Mouse (Mus musculus) colon, adult 2 months (tissue): Measurements from ENCODE around the gene Cenpn. TPM values are rescaled to one million over a fixed set of nuclear protein-coding genes. Genes with fewer than 3 reads are reported as not detected.

Source experiments
- polyA plus RNA-seq: library from polyadenylated mRNA; depleted of rRNA; stranded (reverse); fragments of >200 nt; gene quantifications from 2 replicates; pipeline ENCODE4 v1.2.3, GENCODE M21; 2012; rRNA removed

Gene Cenpn
- 2.2 and 2.3 TPM in 2 replicates for polyA plus RNA-seq

DNA sequence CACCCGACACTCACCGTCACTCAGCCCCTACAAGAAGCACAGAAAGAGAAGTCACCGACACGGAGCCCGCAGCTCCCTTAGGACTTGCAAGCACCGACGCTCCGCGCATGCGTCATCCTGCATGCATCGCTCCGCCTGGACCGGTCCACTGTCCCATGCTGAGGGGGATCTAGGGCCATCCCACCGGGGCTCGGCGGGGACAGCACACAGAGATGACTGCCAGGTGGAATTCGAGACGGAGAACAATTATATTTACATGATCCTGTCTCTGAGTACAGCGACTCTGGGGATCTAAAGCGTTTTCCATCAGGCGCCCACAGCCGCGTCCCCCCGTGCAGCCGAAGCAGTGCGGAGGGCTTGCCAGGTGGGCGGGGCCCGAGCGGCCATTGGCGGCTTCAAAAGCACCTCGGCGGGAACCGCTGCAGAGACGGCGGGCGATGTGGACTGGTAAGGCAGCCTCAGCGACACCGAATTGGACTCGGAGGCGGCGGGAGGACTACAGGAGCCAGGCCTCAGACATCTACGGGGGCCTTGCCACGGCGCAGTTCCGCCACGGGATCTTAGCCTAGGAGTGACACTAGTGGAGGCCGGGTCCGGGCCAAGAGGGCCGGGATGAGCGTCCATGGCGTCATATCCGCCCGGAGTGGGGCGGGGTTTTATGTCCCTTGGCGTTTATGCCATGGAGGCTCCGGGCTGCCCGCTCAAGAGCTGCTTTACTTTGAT, at the start of gene Cenpn, which contains the start of gene Cmc2:
Gene Cenpn, plus strand, starts transcription at position 394 of the 723 bp plus-strand sequence.
Gene Cmc2, minus strand, starts transcription at position 119 of the 723 bp plus-strand sequence.

DNA sequence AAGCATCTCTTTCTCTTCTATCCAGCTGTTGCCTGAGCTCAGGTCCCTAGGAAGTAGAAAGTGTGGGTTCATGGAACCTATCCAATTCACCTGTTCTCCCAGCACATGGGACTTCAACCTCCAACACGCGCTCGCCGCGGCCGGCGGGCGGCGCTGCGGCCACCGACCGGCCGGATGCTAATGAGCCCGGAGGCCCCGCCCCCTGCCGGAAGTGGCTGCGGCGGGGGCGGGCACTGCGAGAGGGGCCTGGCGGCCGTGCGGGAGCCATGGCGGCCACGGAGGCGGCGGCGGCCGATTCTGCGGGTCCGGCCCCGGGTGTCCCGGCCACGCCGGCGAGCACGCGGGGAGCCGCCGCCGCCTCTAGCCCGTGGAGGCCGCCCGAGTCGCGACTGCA, 21.6 kb downstream of the Cenpn start, which contains the start of gene Atmin:
Gene Atmin, plus strand, starts transcription at position 233 of the 394 bp plus-strand sequence.

DNA sequence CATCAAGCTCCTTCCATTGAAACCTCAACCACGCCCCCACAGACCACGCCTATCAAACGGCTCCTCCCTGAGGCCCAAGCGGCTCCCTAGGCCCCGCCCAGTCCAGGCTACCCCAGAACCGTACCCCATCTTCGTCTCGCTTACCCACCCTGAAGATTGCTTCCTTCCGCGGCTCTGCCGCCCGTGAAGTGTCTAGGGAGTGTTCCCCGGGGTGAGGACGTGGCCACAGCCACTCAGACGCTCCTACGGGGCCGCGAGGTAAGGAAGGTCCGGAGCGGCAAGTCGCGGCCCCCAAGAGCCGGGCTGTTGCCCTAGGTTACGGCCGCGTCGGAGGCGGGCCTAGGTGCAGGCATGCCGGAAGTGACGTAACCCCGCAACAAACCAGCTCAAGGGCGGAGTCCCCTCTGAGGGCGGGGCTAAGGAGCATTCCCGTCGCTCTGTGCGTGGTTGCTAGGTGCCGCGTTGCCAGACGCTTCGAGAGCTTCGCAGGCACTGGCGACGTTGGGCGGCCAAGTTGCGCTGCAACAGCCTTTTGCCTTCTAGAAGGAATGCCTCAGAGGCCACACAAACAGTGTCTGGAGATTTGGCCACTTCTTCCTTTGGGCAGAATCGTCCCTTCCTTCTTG, 57.2 kb downstream of the Cenpn start, which contains the start of gene 1700030J22Rik:
Gene 1700030J22Rik, minus strand, starts transcription at position 329 of the 626 bp plus-strand sequence.

Other genes starting within 250 kb of the Cenpn start
- 1.2 and 1.5 TPM in 2 replicates for gene Cdyl2, start 188.7 kb upstream of the Cenpn start, polyA plus RNA-seq
- gene Cmc2, start 275 bp upstream of the Cenpn start, polyA plus RNA-seq = 5.1 and 6.0 TPM in 2 replicates
- 11.9 and 14.8 TPM in 2 replicates for gene Atmin, start 21.7 kb downstream of the Cenpn start, polyA plus RNA-seq
- 0.38 and 0.49 TPM in 2 replicates for gene 1700030J22Rik, start 57.2 kb downstream of the Cenpn start, polyA plus RNA-seq
- gene Gcsh, start 71.8 kb downstream of the Cenpn start, polyA plus RNA-seq = 17.0 and 19.3 TPM in 2 replicates
- gene Pkd1l2, start 160.7 kb downstream of the Cenpn start, polyA plus RNA-seq = 0.07 and 0.12 TPM in 2 replicates
- gene Bco1, start 174.1 kb downstream of the Cenpn start, polyA plus RNA-seq = 0.80 and 0.84 TPM in 2 replicates
- 5.8 and 6.5 TPM in 2 replicates for gene Gan, start 236.4 kb downstream of the Cenpn start, polyA plus RNA-seq